Mouse (Mus musculus) left cerebral cortex, postnatal 36 days (tissue): ENCODE results near the gene Hist1h1d. TPM values are rescaled to one million over a fixed set of nuclear protein-coding genes. Genes with fewer than 3 reads are reported as not detected.
"Not testable (repeated sequence)": the region's sequence is repeated elsewhere in the genome, so short reads cannot be mapped to it uniquely, and the experiment has no call there.

Experiments
- DNase-seq, 2 experiments: peaks; one replicate each; pipeline ENCODE4 v3.0.0; 2021 to 2022; ENCODE audit warnings: low spot score in 2 of 2, mixed read lengths in 1 of 2
- intact Hi-C: fragments of 180-260 bp; cut with DNase I; formaldehyde crosslinking; loops from one replicate; pipeline ENCODE4 v1.15.1; 2025
- total RNA-seq, 2 experiments: library from RNA; stranded (reverse); gene quantifications; 2 replicates each; pipeline ENCODE4 v1.2.3; 2021

Gene Hist1h1d
- total RNA-seq, 2 experiments from 2014 or later = 4.7 to 6.5 TPM

DNA sequence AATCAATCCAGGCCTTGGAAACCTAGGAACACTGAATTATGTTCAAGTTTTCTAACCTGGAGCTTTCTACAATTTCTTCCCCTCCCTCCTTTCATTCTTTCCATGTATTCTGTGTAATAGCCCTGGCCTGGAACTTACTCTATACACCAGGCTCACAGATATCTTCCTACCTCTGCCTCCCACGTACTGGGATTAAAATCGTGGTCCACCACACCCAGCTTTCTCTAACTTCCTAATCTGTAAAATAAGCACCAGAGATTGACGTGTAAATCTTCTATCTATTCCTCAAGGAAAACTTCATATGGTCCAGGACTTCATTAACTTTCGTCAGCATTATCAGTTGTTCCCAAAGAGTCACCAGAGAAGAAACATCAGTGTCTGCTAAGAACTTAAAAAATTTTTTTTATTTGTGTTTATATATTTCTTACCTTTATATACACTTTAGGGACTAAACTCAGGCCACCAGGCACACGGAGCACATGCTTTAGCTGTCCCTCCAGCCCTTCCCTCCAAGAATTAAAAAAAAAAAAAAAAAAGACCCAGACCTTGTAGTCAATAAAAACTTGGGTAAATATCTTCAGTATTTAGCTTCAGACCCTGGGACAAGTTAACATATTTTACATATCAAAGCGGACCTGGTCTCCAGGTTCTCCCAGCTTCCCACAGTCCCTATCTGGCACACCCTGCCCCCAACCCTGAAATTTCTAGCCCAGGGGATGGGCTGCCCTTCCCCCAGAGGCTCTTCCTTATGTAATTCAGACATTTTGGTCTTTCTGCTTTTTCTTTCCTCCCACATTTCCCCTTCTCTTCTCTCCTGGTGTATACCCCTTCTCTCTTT, 29.4 kb downstream of the Hist1h1d start:
- intact Hi-C loops = loop anchor here (5.0 kb wide), 2 partner anchors 50 to 160 kb away; partner anchors contain the start of genes Hist1h2af and Hist1h4h

GRCm38 (mm10) chr13:23583387-23584068, 30.5 kb downstream of the Hist1h1d start:
- no peak for DNase-seq
- intact Hi-C loops = loop anchor here (5.0 kb wide), 2 partner anchors 51 to 159 kb away; partner anchors contain the start of genes Hist1h2af and Hist1h4h

More for the DNA sequence above, 29.4 kb downstream of the Hist1h1d start:
- DNase-seq = no peak

GRCm38 (mm10) chr13:23584331-23584730, 31.3 kb downstream of the Hist1h1d start:
- DNase-seq = no peak
- intact Hi-C loops = loop anchor here (5.0 kb wide), 2 partner anchors 52 to 158 kb away; partner anchors contain the start of genes Hist1h2af and Hist1h4h

GRCm38 (mm10) chr13:23585029-23585441, 32.0 kb downstream of the Hist1h1d start:
- peak; percentile 76 to 77 for DNase-seq

GRCm38 (mm10) chr13:23585442-23586098, 32.5 kb downstream of the Hist1h1d start:
- intact Hi-C loops = loop anchor here (1.0 to 5.0 kb wide), 3 partner anchors 37 to 112 kb away; partner anchors contain the start of genes Hist1h1e, Hist1h2ac, Hist1h2bc and Hist1h2be
- peak; percentile 67 for DNase-seq

More at GRCm38 (mm10) chr13:23585029-23585441, 32.0 kb downstream of the Hist1h1d start:
- intact Hi-C loops = loop anchor here (1.0 to 5.0 kb wide), 3 partner anchors 37 to 112 kb away; partner anchors contain the start of genes Hist1h1e, Hist1h2ac, Hist1h2bc and Hist1h2be

DNA sequence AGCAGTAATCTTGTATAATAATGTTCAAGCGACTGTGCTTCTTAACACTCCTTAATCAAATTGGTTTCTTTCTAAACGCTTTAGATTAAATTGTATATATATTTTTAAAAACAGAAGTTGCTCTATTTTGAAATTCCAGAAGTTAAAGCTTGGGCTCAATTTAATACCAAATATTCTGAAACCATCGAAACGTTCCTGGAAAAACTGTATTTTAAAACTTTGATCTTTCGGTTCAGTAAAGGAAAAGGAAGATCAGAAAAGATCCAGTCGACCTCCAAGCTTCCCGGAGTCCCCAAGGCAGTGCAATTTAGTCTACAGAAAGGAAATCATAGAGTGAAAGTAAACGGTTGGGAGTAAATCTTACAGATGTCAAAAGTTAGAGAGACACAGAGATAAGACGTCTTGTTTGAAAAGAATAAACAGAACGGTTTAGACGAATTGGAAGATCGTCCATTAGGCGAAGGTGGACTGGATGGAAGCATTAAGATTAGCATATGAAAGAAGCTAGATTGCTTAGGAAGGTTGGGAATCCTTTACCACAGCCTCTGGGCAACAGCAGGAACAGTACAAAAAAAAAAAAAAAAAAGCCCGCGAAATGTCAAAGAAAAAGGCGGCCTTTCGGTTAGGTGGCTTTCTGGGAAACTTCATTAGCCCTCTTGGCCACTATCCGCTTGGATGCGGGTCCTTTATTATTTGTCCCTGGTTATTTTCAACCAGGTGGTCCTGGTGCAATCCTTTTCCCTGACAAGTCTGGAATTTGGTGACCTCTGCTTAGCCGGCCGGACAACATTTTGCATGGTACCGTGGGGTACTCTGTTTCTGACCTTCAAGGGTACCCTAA, 33.3 kb downstream of the Hist1h1d start:
- intact Hi-C loops = loop anchor here (5.0 kb wide), 2 partner anchors 36 to 96 kb away; partner anchors contain the start of genes Hist1h1e, Hist1h2ac, Hist1h2bc and Hist1h2be
- no peak for DNase-seq

GRCm38 (mm10) chr13:23586940-23587225, 33.8 kb downstream of the Hist1h1d start:
- intact Hi-C loops = loop anchor here (5.0 kb wide), 2 partner anchors 35 to 95 kb away; partner anchors contain the start of genes Hist1h1e, Hist1h2ac, Hist1h2bc and Hist1h2be

DNA sequence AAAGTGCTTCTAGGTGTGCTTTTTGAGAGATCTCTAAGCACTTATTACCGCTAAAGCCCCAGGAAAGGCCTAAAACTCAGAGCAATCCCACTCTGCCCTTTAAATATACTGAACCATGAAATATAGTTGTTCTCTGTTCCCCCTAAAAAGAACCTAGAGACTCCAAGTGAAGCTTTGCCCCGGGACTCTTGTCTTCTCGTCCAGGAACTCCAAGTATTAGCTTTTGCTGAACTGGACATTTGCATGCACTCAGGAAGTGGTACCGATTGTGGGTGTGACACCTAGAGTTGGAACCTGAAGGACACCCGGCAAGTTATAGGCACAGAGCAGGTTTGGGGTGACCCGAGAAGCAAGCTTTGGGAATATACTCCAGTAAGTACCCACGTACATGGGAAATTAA, 38.1 kb downstream of the Hist1h1d start:
- intact Hi-C loops = no loop called here
- DNase-seq = no peak

More at GRCm38 (mm10) chr13:23586940-23587225, 33.8 kb downstream of the Hist1h1d start:
- no peak for DNase-seq

DNA sequence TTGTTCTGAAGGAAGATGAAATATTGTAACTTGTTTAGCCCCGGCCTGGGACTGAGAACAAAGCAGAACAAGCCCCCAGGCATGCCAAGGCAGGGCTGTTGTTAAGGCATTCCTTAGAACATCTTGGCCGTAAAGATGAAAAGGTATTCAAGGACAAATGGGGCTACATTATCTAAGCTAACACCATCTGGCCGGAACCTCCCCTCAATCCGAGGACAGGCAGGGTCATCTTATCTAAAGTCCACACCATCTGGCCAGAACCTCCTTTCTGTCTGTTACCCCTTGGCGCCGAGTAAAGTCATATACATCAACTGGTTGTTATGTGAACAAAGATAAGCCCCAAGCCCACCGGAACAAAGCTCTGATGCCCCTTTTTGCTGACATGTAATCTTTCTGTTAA, 38.8 kb downstream of the Hist1h1d start:
- intact Hi-C loops = not testable (repeated sequence)

DNA sequence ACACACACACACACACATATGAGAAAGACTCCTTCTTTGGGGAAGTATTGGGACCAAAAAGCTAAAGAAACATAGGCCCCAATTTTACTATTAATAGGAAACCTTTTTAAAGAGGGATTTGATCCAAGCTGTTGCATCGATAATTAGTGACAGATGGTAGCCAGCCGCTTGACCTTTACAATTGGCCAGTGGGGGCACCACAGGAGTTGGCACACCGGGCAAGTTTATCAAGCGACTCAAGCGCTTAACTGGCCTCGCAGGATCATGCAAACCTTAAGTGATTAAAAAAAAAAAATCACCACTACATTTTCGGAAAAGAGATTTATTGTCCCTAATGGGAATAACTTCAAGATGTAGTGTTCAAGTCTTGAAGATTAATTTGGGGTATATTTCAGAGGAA, 39.6 kb downstream of the Hist1h1d start:
- DNase-seq = no peak
- intact Hi-C loops = no loop called here

More for the DNA sequence above, 38.8 kb downstream of the Hist1h1d start:
- not testable (repeated sequence) for DNase-seq

- intact Hi-C loops = no loop called here
These were observed 40.1 kb downstream of the Hist1h1d start for GRCm38 (mm10) chr13:23593051-23593770.

GRCm38 (mm10) chr13:23595185-23595584, 42.1 kb downstream of the Hist1h1d start:
- DNase-seq = no peak
- intact Hi-C loops = no loop called here

More at GRCm38 (mm10) chr13:23593051-23593770, 40.1 kb downstream of the Hist1h1d start:
- no peak for DNase-seq

GRCm38 (mm10) chr13:23595622-23596372, 42.7 kb downstream of the Hist1h1d start:
- no peak for DNase-seq
- intact Hi-C loops = no loop called here

DNA sequence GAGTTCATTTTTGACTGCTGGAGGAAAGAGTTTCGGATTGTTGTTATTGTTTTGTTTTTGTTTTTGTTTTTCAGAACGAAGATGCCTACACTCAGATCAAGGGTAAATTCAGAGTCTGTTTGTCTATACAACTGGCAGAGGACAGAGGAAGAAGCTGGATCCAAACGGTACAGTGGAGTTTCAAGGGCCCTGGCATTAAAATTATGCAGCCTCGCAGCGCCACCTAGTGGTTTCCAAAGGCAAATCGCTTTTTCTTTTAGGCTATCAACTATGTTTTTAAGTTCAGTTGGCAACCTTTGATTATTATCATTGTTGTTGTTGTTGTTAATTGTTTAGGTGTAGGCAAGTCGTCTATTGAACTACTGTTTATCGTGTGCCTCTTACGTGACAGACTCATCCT, 44.9 kb downstream of the Hist1h1d start:
- intact Hi-C loops = no loop called here
- DNase-seq = peak; percentile 30 to 64

GRCm38 (mm10) chr13:23603182-23603699, 50.2 kb downstream of the Hist1h1d start:
- no peak for DNase-seq
- intact Hi-C loops = no loop called here

GRCm38 (mm10) chr13:23604452-23604851, 51.4 kb downstream of the Hist1h1d start:
- intact Hi-C loops = no loop called here
- no peak for DNase-seq

DNA sequence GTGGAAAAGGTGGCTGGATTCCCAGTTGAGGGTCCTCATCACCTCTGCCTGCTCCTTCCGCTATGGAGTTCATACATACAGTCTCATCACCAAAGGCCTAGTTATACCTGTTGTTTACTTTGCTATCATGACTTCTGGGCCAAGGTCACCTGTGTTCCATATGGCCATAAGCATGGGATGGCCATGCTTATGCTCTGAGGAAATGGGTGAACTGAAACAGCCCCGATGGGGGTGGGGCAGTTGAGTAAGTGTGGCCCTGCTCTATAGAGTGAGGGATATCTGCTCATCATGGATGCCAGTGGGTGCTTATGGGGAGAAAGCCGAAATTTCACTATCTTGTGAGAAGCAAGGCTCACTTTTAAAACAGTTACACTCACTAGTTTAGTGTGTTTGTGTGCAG, 52.0 kb downstream of the Hist1h1d start:
- no peak for DNase-seq
- intact Hi-C loops = no loop called here
